Mouse (Mus musculus): ENCODE measurements at regions not wholly inside any gene's neighbourhood (a gene's known extent, or its start where the extent isn't known, plus 50 kb on each side); places are given as distances from the start of the nearest gene placed in this dataset.

- TF ChIP-seq NANOG (IDR thresholded peaks at IDR 0.05; ENCODE audit: borderline replicate concordance, low read length) (no peak), CTCF (conservative IDR thresholded peaks at IDR 0.05; ENCODE audit: low read length) (no peak), POU5F1 (IDR thresholded peaks at IDR 0.05; ENCODE audit: borderline replicate concordance, low read length) (no peak)
These were observed 372.6 kb downstream of the Cdh9 start for GRCm38 (mm10) chr15:17101182-17101581.

All from E14TG2a.4 (cell line).